Mouse (Mus musculus) kidney, postnatal 0 days (tissue): Measurements from ENCODE around the gene Jph2. TPM values are rescaled to one million over a fixed set of nuclear protein-coding genes. Genes with fewer than 3 reads are reported as not detected.

Experiments used
- ATAC-seq: fragments of 200-750 bp; cut with Nextera tagmentation; replicated peaks from 2 replicates; pipeline ENCODE4 v1.8.0; 2017; ENCODE audit warnings: low read depth, moderate number of reproducible peaks, moderate TSS enrichment, moderate library complexity; ENCODE audit not compliant: low FRiP score
- DNase-seq: peaks from one replicate; pipeline ENCODE4 v3.0.0-alpha.2; 2016; ENCODE audit warnings: low spot score
- H3K27ac ChIP-seq: fragments of 300-500 bp; sonication (generic); 2 replicates; pipeline ENCODE4 v1.5.1; 2014; ENCODE audit warnings: mild to moderate bottlenecking
- H3K27me3 ChIP-seq: fragments of 300-500 bp; sonication (generic); 2 replicates; pipeline ENCODE4 v1.6.1; 2014; ENCODE audit warnings: low read length, mixed read lengths; ENCODE audit not compliant: insufficient read depth
- H3K36me3 ChIP-seq: fragments of 300-500 bp; sonication (generic); 2 replicates; pipeline ENCODE4 v1.6.1; 2014; ENCODE audit warnings: low read length, mixed read lengths; ENCODE audit not compliant: insufficient read depth
- H3K4me1 ChIP-seq: fragments of 300-500 bp; sonication (generic); replicated peaks from 2 replicates; pipeline ENCODE4 v1.6.1; 2014; ENCODE audit warnings: antibody characterized with exemption, low read length, mixed read lengths; ENCODE audit not compliant: insufficient read depth
- H3K4me2 ChIP-seq: fragments of 300-500 bp; sonication (generic); 2 replicates; pipeline ENCODE4 v1.6.1; 2014; ENCODE audit warnings: mild to moderate bottlenecking, low read length, moderate library complexity, mixed read lengths
- H3K4me3 ChIP-seq: fragments of 300-500 bp; sonication (generic); replicated peaks from 2 replicates; pipeline ENCODE4 v1.5.1; 2014; ENCODE audit warnings: low read depth, low read length
- H3K9ac ChIP-seq: fragments of 300-500 bp; sonication (generic); 2 replicates; pipeline ENCODE4 v1.6.1; 2014; ENCODE audit warnings: low read depth, low read length
- H3K9me3 ChIP-seq: fragments of 300-500 bp; sonication (generic); replicated peaks from 2 replicates; pipeline ENCODE4 v1.6.1; 2016; ENCODE audit warnings: low read length, inconsistent platforms, mixed read lengths
- CTCF ChIP-seq: IDR thresholded peaks from 2 replicates; pipeline ENCODE4 v1.5.1; 2016; ENCODE audit warnings: antibody characterized with exemption, low read depth, mild to moderate bottlenecking, moderate library complexity
- WGBS: fragments of 180-500 bp; shearing (Covaris S2); extraction: QIAGEN DNeasy Blood & Tissue Kit; methylation state at CpG from one replicate; pipeline ENCODE4 v1.1.7; 2014; 5-methylcytosine and 5-hydroxymethylcytosine counted together
- polyA plus RNA-seq: library from polyadenylated mRNA; unstranded; fragments of >200 nt; fragmentation: Nextera tagmentation; extraction: Ambion mirVana; gene quantifications from 2 replicates; pipeline ENCODE4 v1.2.1, GENCODE M21; 2015

Gene Jph2
- polyA plus RNA-seq, 1 experiment from 2014 or later = 3.5 TPM

DNA sequence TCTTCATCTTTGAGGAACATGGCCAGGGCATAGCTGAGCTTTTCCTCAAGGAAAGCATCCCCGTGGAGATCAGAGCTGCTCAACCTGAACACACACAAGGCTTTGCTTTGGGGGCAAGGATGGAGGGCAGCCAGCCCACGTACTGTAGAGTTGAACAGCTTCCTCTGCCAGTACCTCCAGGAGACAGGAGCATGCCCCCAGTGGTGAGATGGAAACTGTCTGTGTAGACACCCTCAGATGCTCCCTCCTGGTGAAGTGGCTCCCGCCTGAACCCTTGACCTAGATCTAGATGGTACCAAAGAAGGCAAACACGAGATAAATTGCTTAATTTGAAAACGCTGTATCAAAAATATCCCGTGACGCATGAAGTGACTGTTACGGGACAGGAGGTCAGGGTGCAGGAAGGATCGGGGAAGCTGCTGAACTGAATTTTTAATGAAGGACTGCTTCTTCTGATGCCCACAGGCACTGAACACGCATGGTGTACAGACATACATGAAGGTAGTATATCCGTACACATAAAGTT, 87.6 kb downstream of the Jph2 start:
- no peak overlapping the region for H3K4me3 ChIP-seq
- ATAC-seq (no peak), DNase-seq (no peak)
- H3K9ac ChIP-seq = no peak overlapping the region
- H3K27me3 ChIP-seq = no peaks in the 10 kb centered on the region
- TF ChIP-seq CTCF = peak; percentile 22; the same call in 1 of the 2 replicates
- H3K9me3 ChIP-seq = no peaks in the 10 kb centered on the region
- H3K4me2 ChIP-seq = no peak overlapping the region
- 75% methylated on average over 11 of the region's 11 CpGs for WGBS
- no peaks in the 10 kb centered on the region for H3K4me1 ChIP-seq
- H3K27ac ChIP-seq = no peak overlapping the region
- no peaks in the 10 kb centered on the region for H3K36me3 ChIP-seq

- Histone ChIP-seq H3K4me1 (no peaks in the 10 kb centered on the region), H3K36me3 (no peaks in the 10 kb centered on the region), H3K9ac (no peak overlapping the region), H3K4me2 (no peak overlapping the region), H3K27me3 (no peaks in the 10 kb centered on the region), H3K4me3 (no peak overlapping the region), H3K9me3 (no peaks in the 10 kb centered on the region), H3K27ac (no peak overlapping the region)
- no peak for TF ChIP-seq CTCF
- 91% methylated on average over 17 of the region's 17 CpGs for WGBS
- no peak for ATAC-seq
- DNase-seq = no peak
Measured at GRCm38 (mm10) chr2:163309376-163309775, 88.4 kb downstream of the Jph2 start.

- Histone ChIP-seq H3K27me3 (no peaks in the 10 kb centered on the region), H3K4me1 (no peaks in the 10 kb centered on the region), H3K9ac (no peak overlapping the region), H3K36me3 (no peaks in the 10 kb centered on the region), H3K27ac (no peak overlapping the region), H3K4me2 (no peak overlapping the region), H3K9me3 (no peaks in the 10 kb centered on the region), H3K4me3 (no peak overlapping the region)
- TF ChIP-seq CTCF = no peak
- no peak for ATAC-seq
- no peak for DNase-seq
- WGBS = 37% methylated on average over 9 of the region's 9 CpGs
Measured at GRCm38 (mm10) chr2:163303037-163303436, 94.8 kb downstream of the Jph2 start.

GRCm38 (mm10) chr2:163301641-163302040, 96.2 kb downstream of the Jph2 start:
- H3K36me3 ChIP-seq = no peaks in the 10 kb centered on the region
- H3K4me2 ChIP-seq = no peak overlapping the region
- ATAC-seq = no peak
- no peak for DNase-seq
- no peaks in the 10 kb centered on the region for H3K9me3 ChIP-seq
- H3K27me3 ChIP-seq = no peaks in the 10 kb centered on the region
- no peak overlapping the region for H3K27ac ChIP-seq
- H3K4me3 ChIP-seq = no peak overlapping the region
- H3K4me1 ChIP-seq = 0 out of 2 replicates have a peak, but pooled peaks cover 2% of the 10 kb centered on the region
- 55% methylated on average over 5 of the region's 5 CpGs for WGBS
- peak; percentile 34; the same call in 1 of the 2 replicates for TF ChIP-seq CTCF
- no peak overlapping the region for H3K9ac ChIP-seq

GRCm38 (mm10) chr2:163300069-163301060, 97.4 kb downstream of the Jph2 start:
- no peak overlapping the region for H3K4me2 ChIP-seq
- H3K9me3 ChIP-seq = no peaks in the 10 kb centered on the region
- TF ChIP-seq CTCF = no peak
- H3K4me3 ChIP-seq = no peak overlapping the region
- DNase-seq (peak; percentile 27), ATAC-seq (no peak)
- no peak overlapping the region for H3K27ac ChIP-seq
- 0 out of 2 replicates have a peak, but pooled peaks cover 2% of the 10 kb centered on the region for H3K27me3 ChIP-seq
- no peak overlapping the region for H3K9ac ChIP-seq
- no peaks in the 10 kb centered on the region for H3K36me3 ChIP-seq
- H3K4me1 ChIP-seq = 0 out of 2 replicates have a peak, but pooled peaks cover 2% of the 10 kb centered on the region
- 31% methylated on average over 14 of the region's 14 CpGs for WGBS

DNA sequence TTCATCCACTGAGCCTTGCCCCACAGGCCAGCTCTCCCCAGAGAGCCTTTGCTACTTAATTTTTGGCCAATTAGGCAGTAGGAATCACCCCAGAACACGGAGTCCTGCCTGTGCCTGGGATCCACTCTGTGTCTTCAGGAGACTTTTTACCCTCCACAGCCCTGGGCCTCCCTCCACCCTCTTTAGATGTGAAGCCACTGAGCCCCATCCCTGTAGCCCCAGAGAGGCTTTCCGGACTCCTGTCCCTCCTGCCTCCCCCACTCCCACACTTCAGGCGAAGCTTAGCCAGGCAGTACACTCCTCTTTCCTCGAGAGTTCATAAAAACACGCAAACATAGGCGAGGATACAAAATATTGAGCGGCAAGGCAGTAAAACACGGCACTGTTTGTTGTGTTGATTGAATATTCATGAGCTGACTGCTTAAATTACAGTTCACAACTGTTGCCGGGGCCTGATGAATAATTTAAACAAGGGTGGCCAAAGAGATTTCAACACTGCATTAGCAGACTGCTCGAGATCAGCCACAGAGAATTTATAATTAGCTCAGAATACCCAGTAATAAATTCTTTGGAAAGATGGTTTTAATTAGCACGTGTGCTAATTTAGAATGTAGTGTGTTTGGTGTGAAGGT, 100.7 kb downstream of the Jph2 start:
- 36% methylated on average over 11 of the region's 11 CpGs for WGBS
- ATAC-seq = no peak
- Histone ChIP-seq H3K9ac (no peak overlapping the region), H3K4me3 (no peak overlapping the region), H3K27ac (no peak overlapping the region), H3K9me3 (no peaks in the 10 kb centered on the region), H3K4me1 (0 out of 2 replicates have a peak, but pooled peaks cover 2% of the 10 kb centered on the region), H3K4me2 (no peak overlapping the region), H3K27me3 (0 out of 2 replicates have a peak, but pooled peaks cover 13% of the 10 kb centered on the region), H3K36me3 (no peaks in the 10 kb centered on the region)
- no peak for TF ChIP-seq CTCF
- DNase-seq = no peak
